Mouse (Mus musculus) thymus, postnatal 4 days (tissue): ENCODE measurements around the gene Tcaf2.
A peak's percentile ranks its signal among the peaks of the same experiment; 100 is the strongest.

Source experiments
- DNase-seq: peaks from one replicate; pipeline ENCODE4 v3.0.0; 2021

Gene Tcaf2

DNA sequence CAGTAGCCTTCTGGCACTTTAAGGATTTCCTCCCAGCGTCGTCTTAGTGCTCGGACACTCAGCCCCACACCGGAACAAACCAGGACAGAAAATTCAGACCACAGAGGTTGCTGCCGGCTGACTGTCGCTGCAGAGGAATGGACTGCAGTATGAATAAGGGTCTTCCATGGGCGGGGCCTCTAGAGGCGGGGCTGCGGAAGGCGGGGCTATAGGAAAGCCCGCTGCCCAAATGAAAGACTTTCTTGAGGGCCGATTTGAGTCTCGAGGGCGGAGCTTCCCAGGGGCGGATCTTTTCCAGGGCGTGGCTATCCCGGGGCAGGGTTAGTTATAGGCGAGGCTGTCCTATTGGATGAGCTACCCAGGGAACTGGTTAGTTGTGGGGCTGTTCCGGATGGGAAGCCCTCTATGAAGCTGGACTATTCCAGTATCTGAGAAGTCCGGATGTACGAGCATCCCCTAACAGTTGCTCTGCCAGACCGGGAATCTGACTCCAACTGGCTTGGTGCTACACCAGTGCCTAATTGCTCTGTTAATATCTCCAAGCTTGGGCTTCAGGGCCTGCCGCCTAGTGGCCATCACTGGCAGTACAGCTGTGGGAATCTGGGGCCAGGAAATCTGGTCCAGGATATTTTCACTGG lies at the start of gene Tcaf2:
Gene Tcaf2 (minus strand): TSS at position 343 of the 638 bp plus-strand sequence.
- peak; percentile 67 for DNase-seq

DNA sequence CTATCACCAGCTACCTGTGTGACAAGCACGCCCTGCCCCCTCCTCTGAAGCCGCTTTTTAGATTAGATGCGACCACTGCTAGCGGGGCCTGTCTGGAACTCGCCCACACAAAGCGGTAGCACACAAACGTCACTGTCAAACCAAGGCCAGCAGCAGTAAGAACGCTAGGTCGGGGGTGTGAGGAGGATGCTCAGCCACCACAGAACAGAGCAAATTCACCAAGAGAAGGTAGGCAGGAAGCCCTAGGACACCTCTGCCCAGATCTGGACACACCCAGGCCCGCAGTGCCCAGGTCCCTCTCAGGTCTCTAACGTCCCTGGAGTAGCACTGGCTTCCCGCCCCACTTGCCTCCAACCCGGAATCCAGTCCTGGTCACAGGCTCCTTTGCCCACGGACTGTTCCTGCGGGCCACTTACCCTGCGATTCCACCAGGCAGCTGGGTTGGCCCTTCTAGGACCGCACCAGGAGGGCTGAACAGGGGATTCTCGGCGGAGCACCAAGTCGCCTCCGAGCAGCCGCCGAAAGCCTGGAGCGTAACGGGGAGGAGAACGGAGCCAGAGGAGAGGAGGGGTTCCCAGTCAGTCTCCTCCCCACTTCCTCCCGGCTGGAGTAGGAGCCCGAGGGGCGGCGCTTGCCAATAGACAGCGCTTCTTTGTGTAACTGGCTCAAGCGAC lies 47.6 kb upstream of the Tcaf2 start:
- peak; percentile 11 for DNase-seq

- DNase-seq, result peak; percentile 9
Measured at GRCm38 (mm10) chr6:42692154-42692516, 47.1 kb upstream of the Tcaf2 start.

DNA sequence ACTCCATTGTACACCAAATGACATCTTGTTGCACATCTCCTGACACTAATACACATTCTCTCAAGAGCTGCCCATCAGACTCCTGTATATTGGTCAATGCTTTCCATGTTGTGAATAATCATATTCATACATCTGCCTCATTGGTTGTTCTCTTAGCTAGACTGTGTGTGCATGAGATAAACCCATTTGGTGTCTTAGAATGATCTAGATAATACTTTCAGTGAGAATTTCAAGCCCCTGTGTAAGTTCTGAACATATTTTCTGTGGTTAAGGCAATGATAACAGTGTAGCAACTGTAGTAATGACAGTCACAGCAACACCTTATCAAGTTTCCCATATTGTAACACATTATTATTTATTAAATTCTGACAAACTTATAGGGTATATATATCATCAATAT lies 44.7 kb upstream of the Tcaf2 start:
- DNase-seq, result no peak

- no peak for DNase-seq
Measured at GRCm38 (mm10) chr6:42687907-42688306, 42.9 kb upstream of the Tcaf2 start.

GRCm38 (mm10) chr6:42680077-42680476 lies 35.0 kb upstream of the Tcaf2 start:
- DNase-seq, result no peak

- no peak for DNase-seq
Measured at GRCm38 (mm10) chr6:42676011-42676410, 31.0 kb upstream of the Tcaf2 start.

DNA sequence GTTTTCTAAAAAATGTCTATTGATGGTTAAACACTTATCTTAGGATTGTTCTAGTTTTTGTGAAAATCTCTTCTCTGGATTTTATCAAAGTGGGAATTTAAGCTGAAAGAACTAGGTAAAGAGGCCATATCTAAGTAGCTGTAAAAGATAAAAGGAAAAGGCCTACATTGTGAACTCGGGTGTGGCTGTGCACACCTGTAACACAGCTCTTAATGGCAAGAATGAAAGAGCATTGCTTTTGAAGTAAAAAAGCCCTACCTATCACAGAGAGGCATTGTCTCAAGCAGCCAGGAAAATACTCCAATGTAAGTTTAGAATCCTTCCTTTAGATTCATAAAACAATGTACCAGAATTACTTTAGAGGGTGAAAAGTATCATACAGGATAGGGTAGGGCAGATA lies 26.7 kb upstream of the Tcaf2 start:
- DNase-seq, result no peak

- DNase-seq, result no peak
Measured at GRCm38 (mm10) chr6:42667722-42668121, 22.7 kb upstream of the Tcaf2 start.

DNA sequence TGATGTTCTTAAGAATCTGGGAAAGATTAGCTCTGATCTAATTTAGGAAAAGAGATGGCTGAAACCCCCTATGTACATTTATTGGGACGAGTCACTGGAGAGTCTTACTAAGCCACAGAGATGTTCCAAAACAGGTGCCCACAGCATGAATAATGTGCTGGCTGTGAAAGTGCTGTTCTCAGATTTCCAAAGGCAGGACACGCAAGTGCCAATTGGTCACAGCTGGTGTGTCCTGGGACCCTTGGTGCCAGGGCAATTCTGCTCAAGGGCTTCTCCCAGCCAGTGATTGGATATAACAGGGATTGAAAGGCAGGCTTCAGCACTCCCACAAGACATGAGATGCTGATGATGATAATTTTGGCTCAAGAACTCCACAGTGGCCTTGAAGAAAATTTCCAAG lies 16.7 kb upstream of the Tcaf2 start:
- DNase-seq, result no peak

DNA sequence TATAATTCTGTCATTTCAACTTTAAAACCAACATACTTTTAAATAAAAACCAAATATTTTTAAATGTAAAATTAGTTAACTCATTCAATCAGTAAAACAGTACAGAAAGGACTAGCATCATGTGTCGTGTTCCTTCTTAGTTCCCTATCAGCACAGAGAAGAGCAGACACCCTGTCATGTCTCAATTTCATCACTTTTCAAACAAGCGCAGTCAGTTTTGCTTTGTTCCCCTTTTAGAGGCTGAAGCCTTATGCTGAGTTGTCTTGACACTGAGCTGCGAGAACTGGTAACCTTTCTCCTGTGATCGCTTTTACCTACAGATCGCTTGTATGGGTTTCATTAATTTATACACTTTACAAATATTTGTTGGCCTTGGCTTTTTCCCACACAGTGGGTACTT lies 10.7 kb downstream of the Tcaf2 start:
- no peak for DNase-seq

- DNase-seq, result no peak
Measured at GRCm38 (mm10) chr6:42631395-42631794, 13.7 kb downstream of the Tcaf2 start.

GRCm38 (mm10) chr6:42616904-42617303 lies 28.1 kb downstream of the Tcaf2 start:
- DNase-seq, result no peak

- no peak for DNase-seq
Measured at GRCm38 (mm10) chr6:42612218-42612617, 32.8 kb downstream of the Tcaf2 start.

DNA sequence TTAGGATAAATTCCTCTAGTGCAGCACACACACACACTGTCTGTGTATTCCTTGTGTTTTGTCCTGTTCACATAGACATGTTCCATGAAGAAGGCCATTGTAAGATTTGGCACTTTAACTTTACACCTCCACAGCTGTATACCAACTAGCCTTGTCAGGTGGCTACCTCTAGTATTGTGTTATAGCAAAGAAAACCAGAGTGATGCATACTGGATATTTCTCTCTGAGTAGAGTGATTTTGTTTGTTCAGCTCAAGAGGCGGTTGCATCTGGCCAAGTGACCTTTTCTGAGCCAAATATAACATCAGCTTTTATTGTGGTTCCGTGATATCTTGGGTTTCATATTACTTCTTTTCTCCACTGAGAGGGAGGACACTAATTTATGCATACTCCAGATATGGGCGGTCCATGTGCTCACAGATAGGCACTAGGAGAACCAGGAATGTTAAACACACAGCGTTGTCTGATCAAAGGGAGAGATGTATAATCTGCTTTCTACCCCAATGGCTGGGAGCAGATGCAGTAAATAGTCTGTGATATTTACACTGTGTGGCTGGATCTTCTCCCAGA lies 34.0 kb downstream of the Tcaf2 start:
- DNase-seq, result no peak

DNA sequence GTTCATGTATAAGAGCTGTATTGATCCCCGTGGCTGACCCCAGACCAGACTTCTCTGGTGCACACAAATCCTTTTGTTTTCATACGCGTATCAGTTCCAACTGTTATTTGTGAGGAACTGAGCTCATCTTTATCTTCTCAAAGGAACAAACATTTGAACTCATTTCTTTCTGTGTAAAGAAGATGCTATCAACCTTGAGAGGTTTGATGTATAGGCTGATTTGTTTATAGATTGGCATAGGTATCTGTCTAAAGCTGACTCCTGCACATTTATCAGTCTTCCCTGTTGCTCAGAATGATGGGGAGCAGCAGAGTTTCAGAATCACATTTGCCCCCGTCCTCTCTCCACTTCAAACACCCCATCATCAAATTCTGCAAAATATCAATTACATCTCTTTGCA lies 47.5 kb downstream of the Tcaf2 start, which contains the start of gene Tcaf3:
Gene Tcaf3 (minus strand): TSS at position 101 of the 400 bp plus-strand sequence.
- no peak for DNase-seq

- DNase-seq, result no peak
Measured at GRCm38 (mm10) chr6:42593138-42593882, 51.7 kb downstream of the Tcaf2 start.

- DNase-seq, result no peak
Measured at GRCm38 (mm10) chr6:42586569-42586968, 58.5 kb downstream of the Tcaf2 start.

GRCm38 (mm10) chr6:42583488-42583872 lies 61.6 kb downstream of the Tcaf2 start:
- peak; percentile 83 for DNase-seq

DNA sequence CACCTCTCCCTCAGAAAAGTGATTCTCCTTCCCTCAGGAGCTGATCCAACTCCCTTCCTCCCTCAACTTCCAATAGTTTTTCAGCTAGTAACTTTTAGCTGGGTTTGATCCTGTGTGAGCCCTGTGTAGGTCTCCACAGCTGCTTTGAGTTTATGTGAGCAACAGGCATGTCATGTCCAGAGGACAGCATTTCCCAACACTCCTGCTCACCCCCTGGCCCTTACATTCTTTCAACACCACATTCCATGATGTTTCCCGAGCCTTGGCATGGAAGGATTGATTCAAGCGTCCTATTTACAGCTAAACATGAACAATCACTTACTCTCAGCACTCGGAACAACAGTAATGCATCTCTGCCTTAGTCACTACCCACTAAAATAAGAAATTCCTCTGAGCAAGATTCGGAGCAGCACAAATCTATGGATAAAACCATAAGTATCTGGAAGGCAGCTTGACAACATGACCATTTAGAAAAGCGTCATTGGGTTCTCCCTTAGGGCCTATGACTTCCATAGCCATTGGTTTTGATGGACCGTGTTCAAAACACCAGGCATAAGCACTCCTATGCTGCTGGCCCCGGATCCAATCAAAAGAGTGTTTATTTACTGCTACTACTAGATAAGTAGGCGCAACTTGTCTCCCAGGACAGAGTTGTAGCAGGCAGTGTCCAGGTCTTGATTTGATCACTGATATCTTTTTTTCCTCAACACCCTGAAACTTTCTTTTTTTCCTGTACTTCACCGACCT lies 62.1 kb downstream of the Tcaf2 start:
- no peak for DNase-seq

GRCm38 (mm10) chr6:42578678-42579077 lies 66.4 kb downstream of the Tcaf2 start:
- DNase-seq, result no peak

- no peak for DNase-seq
Measured at GRCm38 (mm10) chr6:42577433-42577832, 67.6 kb downstream of the Tcaf2 start.
